Mouse (Mus musculus): ENCODE measurements around the gene Gbf1.

GRCm38 (mm10) chr19:46327531-46328064, 175.3 kb downstream of the Gbf1 start:
- TF ChIP-seq CTCF (IDR thresholded peaks at IDR 0.05; ENCODE audit: insufficient read depth, low read depth, low read length) (no peak), POLR2A (IDR thresholded peaks at IDR 0.05; ENCODE audit: insufficient read depth, low read depth, low read length) (no peak)
